Mouse (Mus musculus) ES-E14 (cell line): ENCODE measurements at regions not wholly inside any gene's neighbourhood (a gene's known extent, or its start where the extent isn't known, plus 50 kb on each side); places are given as distances from the start of the nearest gene placed in this dataset.

Source experiments
- DNase-seq: peaks from one replicate; pipeline ENCODE4 v3.0.0-alpha.2; 2013; ENCODE audit warnings: low read depth, low spot score
- H3K27ac ChIP-seq: 2 replicates; pipeline ENCODE4 v1.5.1; 2012; ENCODE audit warnings: low read depth, mild to moderate bottlenecking, low read length, moderate library complexity, mixed read lengths; ENCODE audit not compliant: poor library complexity, insufficient read depth, severe bottlenecking
- H3K36me3 ChIP-seq: 2 replicates; pipeline ENCODE4 v1.6.1; 2012; ENCODE audit warnings: mild to moderate bottlenecking, low read length, moderate library complexity, mixed read lengths; ENCODE audit not compliant: control insufficient read depth, poor library complexity, insufficient read depth, severe bottlenecking
- H3K4me1 ChIP-seq, 2 experiments: fragments of 150-350 bp in 1 of 2; sonication (generic) in 1 of 2; 2 replicates each; pipeline ENCODE4 v1.6.1; 2012; ENCODE audit warnings: low read length in 2 of 2, mild to moderate bottlenecking in 1 of 2, mixed read lengths in 1 of 2; ENCODE audit not compliant: control insufficient read depth in 2 of 2, insufficient read depth in 2 of 2, poor library complexity in 1 of 2
- H3K4me3 ChIP-seq, 2 experiments: fragments of 150-350 bp in 1 of 2; sonication (generic) in 1 of 2; 2 replicates each; pipeline ENCODE4 v1.5.1; 2012; ENCODE audit warnings: low read length in 2 of 2, low read depth in 1 of 2, mild to moderate bottlenecking in 1 of 2, mixed read lengths in 1 of 2; ENCODE audit not compliant: insufficient read depth in 1 of 2, poor library complexity in 1 of 2, severe bottlenecking in 1 of 2
- H3K9ac ChIP-seq: 2 replicates; pipeline ENCODE4 v1.6.1; 2012; ENCODE audit warnings: low read depth, mild to moderate bottlenecking, low read length, mixed read lengths; ENCODE audit not compliant: poor library complexity, insufficient read depth, severe bottlenecking
- H3K9me3 ChIP-seq: fragments of 150-350 bp; sonication (generic); 2 replicates; pipeline ENCODE4 v1.6.1; 2012; ENCODE audit warnings: low read depth, mild to moderate bottlenecking, low read length; ENCODE audit not compliant: control insufficient read depth, insufficient read depth
- CHD2 ChIP-seq: IDR thresholded peaks from 2 replicates; pipeline ENCODE4 v1.6.1; 2014; ENCODE audit warnings: mild to moderate bottlenecking, low read depth, low read length, inconsistent platforms
- HCFC1 ChIP-seq: IDR thresholded peaks from 2 replicates; pipeline ENCODE4 v1.6.1; 2012; ENCODE audit warnings: low read length, inconsistent platforms, borderline replicate concordance; ENCODE audit not compliant: insufficient read depth
- MAFK ChIP-seq: IDR thresholded peaks from 2 replicates; pipeline ENCODE4 v1.6.1; 2014; ENCODE audit warnings: mild to moderate bottlenecking, low read depth, low read length, inconsistent platforms; ENCODE audit not compliant: insufficient read depth
- ZC3H11A ChIP-seq: IDR thresholded peaks from 2 replicates; pipeline ENCODE4 v1.6.1; 2012; ENCODE audit warnings: low read depth, mild to moderate bottlenecking, inconsistent platforms, low read length, borderline replicate concordance
- ZNF384 ChIP-seq: IDR thresholded peaks from 2 replicates; pipeline ENCODE4 v1.6.1; 2012; ENCODE audit warnings: low read depth, low read length, inconsistent platforms
- in situ Hi-C, 2 experiments: fragments of 600-800 bp; cut with MboI; formaldehyde crosslinking; loops; one replicate each; pipeline ENCODE4 v1.15.1; 2025; ENCODE audit warnings: low sequenced_read_pairs in 2 of 2, inconsistent platforms in 1 of 2; ENCODE audit not compliant: unreplicated experiment in 2 of 2

DNA sequence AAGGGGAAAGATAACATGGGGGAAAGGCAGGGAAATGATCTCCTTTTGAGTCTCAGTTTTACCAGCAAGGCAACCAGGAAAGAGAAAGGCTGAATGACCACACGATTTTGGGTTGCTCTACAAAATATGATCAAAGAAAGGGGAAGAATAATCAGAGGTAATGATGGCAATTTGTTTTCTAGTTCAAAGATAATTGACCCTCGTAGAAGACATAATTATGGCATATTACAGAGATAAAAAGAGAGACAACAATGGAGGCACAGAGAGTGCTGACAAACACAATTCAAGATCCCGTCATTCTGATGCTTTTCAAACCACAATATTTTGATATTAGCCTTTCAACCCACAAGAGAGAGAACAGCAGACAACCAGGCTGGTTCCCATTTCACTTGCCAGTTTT is 206.1 kb upstream of the Tom1l1 start:
- Histone ChIP-seq H3K9ac (no peak overlapping the region), H3K4me3 (no peak overlapping the region), H3K9me3 (no peaks in the 10 kb centered on the region), H3K4me1 (no peaks in the 10 kb centered on the region), H3K27ac (no peak overlapping the region), H3K36me3 (no peaks in the 10 kb centered on the region)
- DNase-seq = no peak
- no peak for TF ChIP-seq ZNF384
- no peak for TF ChIP-seq HCFC1
- TF ChIP-seq MAFK = no peak
- TF ChIP-seq ZC3H11A = no peak
- in situ Hi-C loops = no loop called here

DNA sequence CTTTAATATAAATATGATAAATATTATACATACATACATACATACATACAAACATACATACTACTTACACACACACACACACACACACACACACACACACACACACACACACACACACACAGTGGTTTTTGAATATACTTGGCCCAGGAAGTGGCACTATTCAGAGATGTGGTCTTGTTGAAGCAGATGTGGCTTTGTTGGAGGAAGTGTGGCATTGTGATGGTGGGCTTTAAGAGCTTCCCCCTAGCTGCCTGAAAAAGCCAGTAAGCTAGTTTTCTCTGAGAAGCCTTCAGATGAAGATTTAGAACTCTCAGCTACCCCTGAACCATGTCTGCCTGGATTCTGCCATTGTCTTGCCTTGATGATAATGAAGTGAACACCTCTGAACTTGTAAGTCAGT is 185.0 kb upstream of the Tom1l1 start:
- Histone ChIP-seq H3K4me1 (no peaks in the 10 kb centered on the region), H3K9ac (no peak overlapping the region), H3K4me3 (no peak overlapping the region), H3K9me3 (no peaks in the 10 kb centered on the region), H3K36me3 (no peaks in the 10 kb centered on the region), H3K27ac (no peak overlapping the region)
- no peak for DNase-seq
- in situ Hi-C loops = no loop called here
- TF ChIP-seq CHD2 = no peak
- TF ChIP-seq ZNF384 = no peak
- TF ChIP-seq MAFK = no peak
- TF ChIP-seq ZC3H11A = no peak
- TF ChIP-seq HCFC1 = no peak

DNA sequence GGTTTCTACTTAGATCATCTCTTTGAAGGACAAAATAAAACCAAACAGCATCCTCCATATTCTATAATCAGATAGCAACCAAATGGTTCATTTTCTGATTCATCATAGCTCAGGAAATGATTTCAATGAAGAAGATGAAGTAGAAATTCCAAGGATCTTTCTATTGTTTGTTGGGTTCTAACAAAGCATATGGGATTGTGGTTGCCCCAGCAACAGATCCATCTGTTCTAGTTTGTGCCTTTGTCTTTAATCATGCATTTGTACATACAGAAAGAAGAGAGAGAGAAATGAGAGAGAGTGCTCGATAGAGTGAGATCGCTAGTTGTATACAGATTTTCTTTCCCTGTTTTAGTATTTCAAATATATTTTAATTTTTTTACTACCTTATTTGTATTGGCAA is 183.5 kb upstream of the Tom1l1 start:
- in situ Hi-C loops = no loop called here
- H3K9me3 ChIP-seq = no peaks in the 10 kb centered on the region
- H3K27ac ChIP-seq = no peak overlapping the region
- DNase-seq = no peak
- no peak for TF ChIP-seq CHD2
- no peak for TF ChIP-seq MAFK
- TF ChIP-seq ZC3H11A = no peak
- TF ChIP-seq HCFC1 = no peak
- TF ChIP-seq ZNF384 = no peak
- H3K9ac ChIP-seq = no peak overlapping the region
- no peak overlapping the region for H3K4me3 ChIP-seq
- H3K4me1 ChIP-seq = no peaks in the 10 kb centered on the region
- H3K36me3 ChIP-seq = no peaks in the 10 kb centered on the region

DNA sequence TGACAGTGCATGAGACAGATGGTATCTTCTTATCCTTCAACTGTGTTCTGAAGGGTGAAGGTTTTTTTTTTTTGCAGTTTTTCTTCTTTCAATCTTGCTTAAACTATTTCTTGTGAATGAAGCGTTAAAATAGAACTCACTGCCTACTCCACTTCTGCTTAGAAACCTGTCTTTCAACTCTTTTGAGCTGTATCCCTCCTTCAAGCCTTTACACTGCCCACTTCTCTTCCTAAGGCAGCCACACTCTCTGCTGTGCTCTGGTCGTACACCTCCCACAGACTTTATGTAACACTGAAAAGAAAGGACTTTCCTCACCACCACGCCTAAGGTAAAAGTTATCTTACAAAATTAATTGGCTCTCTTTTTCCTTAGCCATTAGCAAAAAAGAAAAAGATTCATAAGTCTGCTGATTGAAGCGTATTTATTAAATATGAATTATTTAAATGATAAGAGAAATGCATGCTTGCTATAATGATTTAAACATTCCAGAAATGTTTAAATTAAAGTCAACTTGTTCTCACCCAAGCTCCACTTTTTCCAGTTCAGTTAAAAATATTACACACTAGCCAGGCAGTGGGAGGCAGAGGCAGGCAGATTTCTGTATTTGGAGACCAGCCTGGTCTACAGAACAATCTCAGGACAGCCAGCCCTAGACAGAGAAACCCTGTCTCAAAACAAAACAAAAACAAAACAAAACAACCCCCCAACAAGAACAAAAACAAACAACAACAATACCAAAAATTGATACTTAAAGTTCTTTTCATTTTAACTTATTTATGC is 176.0 kb upstream of the Tom1l1 start:
- H3K4me3 ChIP-seq = no peak overlapping the region
- no peaks in the 10 kb centered on the region for H3K36me3 ChIP-seq
- no peaks in the 10 kb centered on the region for H3K4me1 ChIP-seq
- TF ChIP-seq ZNF384 (no peak), HCFC1 (no peak), CHD2 (no peak), ZC3H11A (no peak), MAFK (no peak)
- DNase-seq = no peak
- in situ Hi-C loops = no loop called here
- no peaks in the 10 kb centered on the region for H3K9me3 ChIP-seq
- no peak overlapping the region for H3K9ac ChIP-seq
- no peak overlapping the region for H3K27ac ChIP-seq

GRCm38 (mm10) chr11:90855731-90856130 is 167.6 kb upstream of the Tom1l1 start:
- TF ChIP-seq HCFC1 = no peak
- TF ChIP-seq ZC3H11A = no peak
- TF ChIP-seq MAFK = no peak
- no peak for TF ChIP-seq ZNF384
- no peak for TF ChIP-seq CHD2
- no peak overlapping the region for H3K9ac ChIP-seq
- no peaks in the 10 kb centered on the region for H3K36me3 ChIP-seq
- H3K4me3 ChIP-seq = no peak overlapping the region
- no peak overlapping the region for H3K27ac ChIP-seq
- H3K4me1 ChIP-seq = no peaks in the 10 kb centered on the region
- in situ Hi-C loops = no loop called here
- no peaks in the 10 kb centered on the region for H3K9me3 ChIP-seq
- DNase-seq = no peak
